Mouse (Mus musculus): Measurements from ENCODE around the gene Gnat1. TPM values are rescaled to one million over a fixed set of nuclear protein-coding genes. Genes with fewer than 3 reads are reported as not detected.

The Gnat1 gene
- polyA plus RNA-seq, 1 experiment from 2014 or later, result 2.8 TPM

DNA sequence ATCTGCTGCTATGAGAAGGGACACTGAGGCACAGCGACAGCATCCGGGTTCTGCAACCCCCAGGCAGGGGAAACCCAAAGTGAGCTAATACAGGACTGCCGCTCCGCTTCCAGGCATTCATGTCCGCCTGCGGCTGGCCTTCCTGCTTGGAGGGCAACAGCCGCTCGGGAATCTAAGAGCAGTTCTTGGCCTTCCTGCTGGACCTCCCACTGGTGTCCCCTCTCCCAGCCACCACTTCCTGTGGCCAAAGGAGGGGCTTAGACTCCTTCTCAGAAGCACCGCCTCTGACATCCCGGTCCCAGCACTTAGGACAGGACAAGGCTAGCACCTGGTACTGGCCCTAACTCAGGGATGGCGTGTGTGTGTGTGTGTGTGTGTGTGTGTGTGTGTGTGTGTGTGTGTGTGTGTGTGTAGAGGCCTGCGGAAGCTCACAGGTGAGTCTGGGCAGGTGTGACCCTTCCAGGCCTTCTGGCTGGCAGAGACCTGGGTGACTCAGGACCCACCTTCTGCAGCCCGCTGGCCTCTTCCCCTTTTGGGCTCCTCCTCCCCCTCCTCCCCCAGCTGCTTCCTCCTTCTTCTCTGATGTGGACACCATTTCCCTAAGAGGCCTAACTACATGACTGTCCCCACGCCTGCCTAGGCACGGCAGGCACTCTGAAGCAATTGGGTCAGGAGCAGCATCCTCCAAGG is 50.6 kb downstream of the Gnat1 start:
- H3K27me3 ChIP-seq, result no peaks in the 10 kb centered on the region
- 49% methylated on average over 14 of the region's 15 CpGs for WGBS

GRCm38 (mm10) chr9:107627387-107628255 is 51.9 kb downstream of the Gnat1 start:
- H3K4me1 ChIP-seq, result peaks cover 79% of the 10 kb centered on the region
- H3K27me3 ChIP-seq, result no peaks in the 10 kb centered on the region
- peak overlapping the region; percentile 89 for H3K27ac ChIP-seq
- H3K9ac ChIP-seq, result 0 out of 2 replicates have a peak overlapping the region, but pooled peaks have one; percentile 0
- peaks cover 33% of the 10 kb centered on the region for H3K36me3 ChIP-seq
- H3K4me3 ChIP-seq, result no peak overlapping the region
- ATAC-seq (ENCODE audit: insufficient number of reproducible peaks, low FRiP score, low TSS enrichment, low read depth), result no peak
- H3K4me2 ChIP-seq, result peak overlapping the region; percentile 37; the same call in 1 of the 2 replicates
- H3K9me3 ChIP-seq, result no peaks in the 10 kb centered on the region
- WGBS, result 43% methylated on average over 20 of the region's 20 CpGs

More for the DNA sequence above, 50.6 kb downstream of the Gnat1 start:
- Histone ChIP-seq H3K4me1 (peaks cover 85% of the 10 kb centered on the region), H3K27ac (peak overlapping the region; percentile 89), H3K36me3 (peaks cover 28% of the 10 kb centered on the region), H3K9me3 (no peaks in the 10 kb centered on the region), H3K4me2 (0 out of 2 replicates have a peak overlapping the region, but pooled peaks have one; percentile 10), H3K9ac (0 out of 2 replicates have a peak overlapping the region, but pooled peaks have one; percentile 10), H3K4me3 (no peak overlapping the region)
- ATAC-seq (ENCODE audit: insufficient number of reproducible peaks, low FRiP score, low TSS enrichment, low read depth), result no peak

GRCm38 (mm10) chr9:107626844-107627277 is 52.7 kb downstream of the Gnat1 start:
- H3K9me3 ChIP-seq, result no peaks in the 10 kb centered on the region
- WGBS, result 8% methylated on average over 2 of the region's 2 CpGs
- ATAC-seq (ENCODE audit: insufficient number of reproducible peaks, low FRiP score, low TSS enrichment, low read depth), result peak; percentile 49
- H3K27ac ChIP-seq, result peak overlapping the region; percentile 89
- H3K36me3 ChIP-seq, result peaks cover 37% of the 10 kb centered on the region
- peaks cover 72% of the 10 kb centered on the region for H3K4me1 ChIP-seq
- H3K27me3 ChIP-seq, result no peaks in the 10 kb centered on the region
- peak overlapping the region; percentile 37 for H3K4me2 ChIP-seq
- no peak overlapping the region for H3K9ac ChIP-seq
- no peak overlapping the region for H3K4me3 ChIP-seq

GRCm38 (mm10) chr9:107626158-107626843 is 53.2 kb downstream of the Gnat1 start:
- Histone ChIP-seq H3K27ac (peak overlapping the region; percentile 89), H3K36me3 (peaks cover 37% of the 10 kb centered on the region), H3K4me1 (peaks cover 66% of the 10 kb centered on the region), H3K4me3 (no peak overlapping the region), H3K9me3 (no peaks in the 10 kb centered on the region), H3K27me3 (no peaks in the 10 kb centered on the region), H3K9ac (0 out of 2 replicates have a peak overlapping the region, but pooled peaks have one; percentile 23), H3K4me2 (peak overlapping the region; percentile 37)
- 42% methylated on average over 15 of the region's 15 CpGs for WGBS
- peak; percentile 27; the same call in 1 of the 2 replicates for ATAC-seq (ENCODE audit: insufficient number of reproducible peaks, low FRiP score, low TSS enrichment, low read depth)

DNA sequence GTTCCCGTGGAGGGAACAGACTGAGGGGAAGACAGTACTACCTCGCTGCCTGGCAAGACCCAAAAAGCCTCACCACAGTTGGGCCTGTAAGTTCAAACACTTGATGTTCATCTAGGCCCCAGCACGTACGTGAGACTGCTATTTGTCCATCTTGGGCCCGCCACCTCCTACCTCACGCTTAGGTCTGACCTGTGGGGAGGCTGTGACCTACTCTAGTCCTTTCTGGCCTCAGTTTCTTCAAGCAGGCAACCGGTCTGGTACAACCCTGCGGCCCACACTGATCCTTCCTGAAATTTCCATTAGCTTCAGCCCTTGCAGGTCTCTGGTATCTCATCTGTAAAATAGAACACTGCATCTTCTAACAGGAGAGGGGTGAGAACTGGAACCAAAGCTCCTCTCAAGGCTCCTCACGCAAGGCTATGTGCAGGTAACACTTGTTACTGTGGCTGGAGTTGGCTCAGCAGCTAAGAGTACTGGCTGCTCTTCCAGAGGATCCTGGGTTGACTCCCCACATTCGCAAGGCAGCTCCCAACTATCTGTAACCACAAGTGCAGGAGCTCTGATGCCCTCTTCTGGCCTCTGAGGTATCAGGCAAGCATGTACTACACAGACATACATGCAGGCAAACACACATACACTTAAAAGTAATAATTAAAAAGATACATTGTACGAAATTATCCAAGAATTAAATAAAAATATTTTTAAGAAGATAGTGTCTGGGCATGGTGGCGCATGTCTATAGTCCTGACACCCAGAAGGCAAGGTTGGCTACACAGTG is 54.0 kb downstream of the Gnat1 start:
- no peak overlapping the region for H3K4me2 ChIP-seq
- no peak overlapping the region for H3K4me3 ChIP-seq
- H3K36me3 ChIP-seq, result peaks cover 39% of the 10 kb centered on the region
- H3K27me3 ChIP-seq, result no peaks in the 10 kb centered on the region
- H3K27ac ChIP-seq, result peak overlapping the region; percentile 89
- H3K9ac ChIP-seq, result no peak overlapping the region
- H3K9me3 ChIP-seq, result no peaks in the 10 kb centered on the region
- 90% methylated on average over 12 of the region's 12 CpGs for WGBS
- ATAC-seq (ENCODE audit: insufficient number of reproducible peaks, low FRiP score, low TSS enrichment, low read depth), result no peak
- H3K4me1 ChIP-seq, result peaks cover 59% of the 10 kb centered on the region

- WGBS, result 90% methylated on average over 3 of the region's 3 CpGs
- no peak overlapping the region for H3K9ac ChIP-seq
Observed at GRCm38 (mm10) chr9:107624951-107625350, 54.6 kb downstream of the Gnat1 start.

DNA sequence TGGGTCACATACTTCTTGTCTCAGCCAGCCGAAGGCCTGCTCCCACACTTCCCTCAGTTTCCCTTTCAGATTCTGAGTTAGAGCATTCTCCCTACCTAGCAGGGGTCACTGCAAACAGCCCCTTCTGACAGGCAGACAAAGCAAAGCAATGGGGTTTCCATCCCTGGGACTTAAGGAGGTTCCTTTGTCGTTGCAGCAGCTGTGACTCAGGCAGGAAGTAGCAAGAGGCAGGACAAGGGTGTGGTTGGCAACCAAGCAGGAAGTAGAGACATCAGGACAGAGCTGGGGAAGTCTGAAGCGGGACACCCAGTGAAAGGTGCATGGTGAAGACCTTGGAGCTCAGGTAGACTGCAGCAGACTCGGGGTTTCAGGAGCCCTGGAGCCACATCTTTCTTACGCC is 55.0 kb downstream of the Gnat1 start:
- Histone ChIP-seq H3K36me3 (peaks cover 45% of the 10 kb centered on the region), H3K4me1 (peaks cover 49% of the 10 kb centered on the region), H3K9ac (no peak overlapping the region), H3K27me3 (no peaks in the 10 kb centered on the region), H3K4me2 (no peak overlapping the region), H3K27ac (peak overlapping the region; percentile 89), H3K9me3 (no peaks in the 10 kb centered on the region), H3K4me3 (no peak overlapping the region)
- ATAC-seq (ENCODE audit: insufficient number of reproducible peaks, low FRiP score, low TSS enrichment, low read depth), result no peak
- WGBS, result 67% methylated on average over 5 of the region's 5 CpGs

More at GRCm38 (mm10) chr9:107624951-107625350, 54.6 kb downstream of the Gnat1 start:
- Histone ChIP-seq H3K4me1 (peaks cover 53% of the 10 kb centered on the region), H3K36me3 (peaks cover 44% of the 10 kb centered on the region), H3K4me3 (no peak overlapping the region), H3K27ac (peak overlapping the region; percentile 89), H3K9me3 (no peaks in the 10 kb centered on the region), H3K4me2 (no peak overlapping the region), H3K27me3 (no peaks in the 10 kb centered on the region)
- no peak for ATAC-seq (ENCODE audit: insufficient number of reproducible peaks, low FRiP score, low TSS enrichment, low read depth)

Other genes starting within 250 kb of the Gnat1 start
- 51.1 and 51.8 TPM in 2 replicates for gene Tmem115, start 145.8 kb downstream of the Gnat1 start, polyA plus RNA-seq (2015; fragmentation: Nextera tagmentation; extraction: Ambion mirVana)
- 25.9 and 26.0 TPM in 2 replicates for gene Cyb561d2, start 137.5 kb downstream of the Gnat1 start, polyA plus RNA-seq (2015; fragmentation: Nextera tagmentation; extraction: Ambion mirVana)
- 40.4 and 44.1 TPM in 2 replicates for gene Nprl2, start 137.5 kb downstream of the Gnat1 start, polyA plus RNA-seq (2015; fragmentation: Nextera tagmentation; extraction: Ambion mirVana)
- gene Zmynd10, start 132.4 kb downstream of the Gnat1 start, polyA plus RNA-seq (2015; fragmentation: Nextera tagmentation; extraction: Ambion mirVana), result 1.0 and 1.3 TPM in 2 replicates
- gene Rassf1, start 128.2 kb downstream of the Gnat1 start, polyA plus RNA-seq (2015; fragmentation: Nextera tagmentation; extraction: Ambion mirVana), result 89.7 and 95.4 TPM in 2 replicates
- 35.9 and 37.3 TPM in 2 replicates for gene Tusc2, start 116.5 kb downstream of the Gnat1 start, polyA plus RNA-seq (2015; fragmentation: Nextera tagmentation; extraction: Ambion mirVana)
- gene Hyal2, start 111.8 kb downstream of the Gnat1 start, polyA plus RNA-seq (2015; fragmentation: Nextera tagmentation; extraction: Ambion mirVana), result 101 and 104 TPM in 2 replicates
- 12.8 and 13.7 TPM in 2 replicates for gene Hyal1, start 102.8 kb downstream of the Gnat1 start, polyA plus RNA-seq (2015; fragmentation: Nextera tagmentation; extraction: Ambion mirVana)
- 17.6 and 21.4 TPM in 2 replicates for gene Naa80, start 100.8 kb downstream of the Gnat1 start, polyA plus RNA-seq (2015; fragmentation: Nextera tagmentation; extraction: Ambion mirVana)
- 1.6 and 1.8 TPM in 2 replicates for gene Hyal3, start 98.9 kb downstream of the Gnat1 start, polyA plus RNA-seq (2015; fragmentation: Nextera tagmentation; extraction: Ambion mirVana)
- 45.9 and 58.8 TPM in 2 replicates for gene Ifrd2, start 92.1 kb downstream of the Gnat1 start, polyA plus RNA-seq (2015; fragmentation: Nextera tagmentation; extraction: Ambion mirVana)
- 13.6 and 23.6 TPM in 2 replicates for gene Sema3b, start 70.5 kb downstream of the Gnat1 start, polyA plus RNA-seq (2015; fragmentation: Nextera tagmentation; extraction: Ambion mirVana)
- gene Gnai2, start 44.3 kb downstream of the Gnat1 start, polyA plus RNA-seq (2015; fragmentation: Nextera tagmentation; extraction: Ambion mirVana), result 385 and 394 TPM in 2 replicates
- gene Slc38a3, start 10.2 kb downstream of the Gnat1 start, polyA plus RNA-seq (2015; fragmentation: Nextera tagmentation; extraction: Ambion mirVana), result 5.0 and 5.1 TPM in 2 replicates
- 26.6 and 38.2 TPM in 2 replicates for gene Sema3f, start 30.8 kb upstream of the Gnat1 start, polyA plus RNA-seq (2015; fragmentation: Nextera tagmentation; extraction: Ambion mirVana)
- gene Rbm5, start 91.3 kb upstream of the Gnat1 start, polyA plus RNA-seq (2015; fragmentation: Nextera tagmentation; extraction: Ambion mirVana), result 193 and 212 TPM in 2 replicates
- gene Rbm6, start 193.5 kb upstream of the Gnat1 start, polyA plus RNA-seq (2015; fragmentation: Nextera tagmentation; extraction: Ambion mirVana), result 71.7 and 72.2 TPM in 2 replicates
- gene Mon1a, start 208.4 kb upstream of the Gnat1 start, polyA plus RNA-seq (2015; fragmentation: Nextera tagmentation; extraction: Ambion mirVana), result 15.9 and 16.9 TPM in 2 replicates
- gene Mst1r, start 227.2 kb upstream of the Gnat1 start, polyA plus RNA-seq (2015; fragmentation: Nextera tagmentation; extraction: Ambion mirVana), result 7.0 and 10.3 TPM in 2 replicates
- not detected in 2 replicates for gene Actl11, start 248.8 kb upstream of the Gnat1 start, polyA plus RNA-seq (2015; fragmentation: Nextera tagmentation; extraction: Ambion mirVana)